Mouse (Mus musculus) kidney, embryonic 16.5 days (tissue): ENCODE data around the gene Trex2. TPM values are rescaled to one million over a fixed set of nuclear protein-coding genes. Genes with fewer than 3 reads are reported as not detected.

ENCODE experiments used
- ATAC-seq: fragments of 200-750 bp; cut with Nextera tagmentation; 2 replicates; pipeline ENCODE4 v1.8.0; 2017; ENCODE audit warnings: moderate TSS enrichment; ENCODE audit not compliant: low FRiP score, low TSS enrichment
- H3K27ac ChIP-seq: fragments of 300-500 bp; sonication (generic); 2 replicates; pipeline ENCODE4 v1.5.1; 2014; ENCODE audit warnings: low read length
- H3K27me3 ChIP-seq: fragments of 300-500 bp; sonication (generic); 2 replicates; pipeline ENCODE4 v1.6.1; 2014; ENCODE audit warnings: low read length, control low read depth, mixed read lengths; ENCODE audit not compliant: insufficient read depth
- H3K36me3 ChIP-seq: fragments of 300-500 bp; sonication (generic); 2 replicates; pipeline ENCODE4 v1.6.1; 2014; ENCODE audit warnings: low read length, control low read depth, mixed read lengths; ENCODE audit not compliant: insufficient read depth
- H3K4me1 ChIP-seq: fragments of 300-500 bp; sonication (generic); 2 replicates; pipeline ENCODE4 v1.6.1; 2014; ENCODE audit warnings: low read length, control low read depth, mixed read lengths; ENCODE audit not compliant: insufficient read depth
- H3K4me2 ChIP-seq: fragments of 300-500 bp; sonication (generic); replicated peaks from 2 replicates; pipeline ENCODE4 v1.6.1; 2014; ENCODE audit warnings: low read depth, low read length
- H3K4me3 ChIP-seq: fragments of 300-500 bp; sonication (generic); 2 replicates; pipeline ENCODE4 v1.5.1; 2014; ENCODE audit warnings: mild to moderate bottlenecking, low read length
- H3K9ac ChIP-seq: fragments of 300-500 bp; sonication (generic); replicated peaks from 2 replicates; pipeline ENCODE4 v1.6.1; 2014; ENCODE audit warnings: low read length
- H3K9me3 ChIP-seq: fragments of 300-500 bp; sonication (generic); 2 replicates; pipeline ENCODE4 v1.6.1; 2016; ENCODE audit warnings: low read length, control low read depth
- WGBS: fragments of 180-500 bp; shearing (Covaris S2); extraction: QIAGEN DNeasy Blood & Tissue Kit; methylation state at CpG from one replicate; pipeline ENCODE4 v1.1.7; 2014; 5-methylcytosine and 5-hydroxymethylcytosine counted together
- polyA plus RNA-seq: library from polyadenylated mRNA; unstranded; fragments of >200 nt; fragmentation: Nextera tagmentation; extraction: Ambion mirVana; gene quantifications from 2 replicates; pipeline ENCODE4 v1.2.1, GENCODE M21; 2015

Trex2 gene
- polyA plus RNA-seq, 1 experiment from 2014 or later = not detected

- WGBS = 77% methylated on average over 1 of the region's 1 CpGs
- Histone ChIP-seq H3K27me3 (peaks cover 13% of the 10 kb centered on the region; the same call in 1 of the 2 replicates), H3K9ac (no peak overlapping the region), H3K4me2 (no peak overlapping the region), H3K27ac (peak overlapping the region; percentile 91), H3K36me3 (no peaks in the 10 kb centered on the region), H3K9me3 (no peaks in the 10 kb centered on the region), H3K4me3 (no peak overlapping the region), H3K4me1 (peaks cover 5% of the 10 kb centered on the region)
- ATAC-seq = no peak
These were observed 40.6 kb upstream of the Trex2 start for GRCm38 (mm10) chrX:73475658-73476256.

GRCm38 (mm10) chrX:73474340-73475165, 39.4 kb upstream of the Trex2 start:
- Histone ChIP-seq H3K9ac (no peak overlapping the region), H3K27ac (peak overlapping the region; percentile 51), H3K27me3 (peaks cover 10% of the 10 kb centered on the region; the same call in 1 of the 2 replicates), H3K4me3 (no peak overlapping the region), H3K4me1 (no peaks in the 10 kb centered on the region; the same call in none of the 2 replicates), H3K4me2 (no peak overlapping the region), H3K9me3 (no peaks in the 10 kb centered on the region), H3K36me3 (no peaks in the 10 kb centered on the region)
- 44% methylated on average over 12 of the region's 12 CpGs for WGBS
- 0 out of 2 replicates have a peak, but pooled peaks have one; percentile 36 for ATAC-seq

- Histone ChIP-seq H3K36me3 (no peaks in the 10 kb centered on the region), H3K4me1 (no peaks in the 10 kb centered on the region; the same call in 1 of the 2 replicates), H3K4me2 (no peak overlapping the region), H3K9me3 (no peaks in the 10 kb centered on the region), H3K4me3 (no peak overlapping the region), H3K27ac (no peak overlapping the region), H3K27me3 (peaks cover 8% of the 10 kb centered on the region; the same call in 1 of the 2 replicates), H3K9ac (no peak overlapping the region)
- ATAC-seq = no peak
- 87% methylated on average over 3 of the region's 3 CpGs for WGBS
These were observed 36.6 kb upstream of the Trex2 start for GRCm38 (mm10) chrX:73471764-73472163.

GRCm38 (mm10) chrX:73468752-73469151, 33.6 kb upstream of the Trex2 start:
- Histone ChIP-seq H3K27ac (0 out of 2 replicates have a peak overlapping the region, but pooled peaks have one; percentile 29), H3K27me3 (peaks cover 8% of the 10 kb centered on the region; the same call in 1 of the 2 replicates), H3K9me3 (no peaks in the 10 kb centered on the region), H3K4me1 (no peaks in the 10 kb centered on the region), H3K9ac (no peak overlapping the region), H3K4me2 (no peak overlapping the region), H3K4me3 (no peak overlapping the region), H3K36me3 (no peaks in the 10 kb centered on the region)
- 50% methylated on average over 1 of the region's 1 CpGs for WGBS
- ATAC-seq = no peak

GRCm38 (mm10) chrX:73468330-73468729, 33.2 kb upstream of the Trex2 start:
- Histone ChIP-seq H3K9ac (no peak overlapping the region), H3K36me3 (no peaks in the 10 kb centered on the region), H3K4me2 (no peak overlapping the region), H3K4me3 (no peak overlapping the region), H3K27ac (0 out of 2 replicates have a peak overlapping the region, but pooled peaks have one; percentile 8), H3K9me3 (no peaks in the 10 kb centered on the region), H3K27me3 (peaks cover 8% of the 10 kb centered on the region; the same call in 1 of the 2 replicates), H3K4me1 (no peaks in the 10 kb centered on the region)
- 76% methylated on average over 3 of the region's 3 CpGs for WGBS
- ATAC-seq = no peak

- WGBS = 71% methylated on average over 4 of the region's 5 CpGs
- Histone ChIP-seq H3K36me3 (no peaks in the 10 kb centered on the region), H3K4me2 (no peak overlapping the region), H3K4me3 (no peak overlapping the region), H3K27ac (peak overlapping the region; percentile 29; the same call in 1 of the 2 replicates), H3K27me3 (peaks cover 8% of the 10 kb centered on the region; the same call in 1 of the 2 replicates), H3K9me3 (no peaks in the 10 kb centered on the region), H3K4me1 (no peaks in the 10 kb centered on the region), H3K9ac (no peak overlapping the region)
- ATAC-seq = no peak
These were observed 32.5 kb upstream of the Trex2 start for GRCm38 (mm10) chrX:73467446-73468241.

- H3K36me3 ChIP-seq = no peaks in the 10 kb centered on the region
- H3K4me2 ChIP-seq = no peak overlapping the region
- ATAC-seq = no peak; the same call in 1 of the 2 replicates
- WGBS = 55% methylated on average over 9 of the region's 9 CpGs
- H3K9me3 ChIP-seq = no peaks in the 10 kb centered on the region
- H3K27ac ChIP-seq = no peak overlapping the region
- peaks cover 5% of the 10 kb centered on the region; the same call in 1 of the 2 replicates for H3K27me3 ChIP-seq
- no peaks in the 10 kb centered on the region for H3K4me1 ChIP-seq
- no peak overlapping the region for H3K4me3 ChIP-seq
- H3K9ac ChIP-seq = no peak overlapping the region
These were observed 30.5 kb upstream of the Trex2 start for GRCm38 (mm10) chrX:73465483-73466186.

GRCm38 (mm10) chrX:73460792-73461191, 25.6 kb upstream of the Trex2 start:
- Histone ChIP-seq H3K4me3 (no peak overlapping the region), H3K36me3 (no peaks in the 10 kb centered on the region), H3K9me3 (no peaks in the 10 kb centered on the region), H3K9ac (no peak overlapping the region), H3K27me3 (no peaks in the 10 kb centered on the region; the same call in 1 of the 2 replicates), H3K4me1 (no peaks in the 10 kb centered on the region), H3K4me2 (no peak overlapping the region), H3K27ac (no peak overlapping the region)
- ATAC-seq = no peak
- WGBS = 74% methylated on average over 4 of the region's 4 CpGs

GRCm38 (mm10) chrX:73458877-73459392, 23.8 kb upstream of the Trex2 start, which contains the start of gene Haus7:
Gene Haus7, minus strand, starts transcription at chrX:73459044.
- Histone ChIP-seq H3K4me3 (peak within 1 kb of the TSS; percentile 62), H3K9ac (peak within 1 kb of the TSS; percentile 70), H3K27ac (no peak within 1 kb of the TSS; the same call in 1 of the 2 replicates), H3K4me1 (no peaks in the 10 kb centered on the region), H3K4me2 (peak within 1 kb of the TSS; percentile 57), H3K36me3 (no peaks in the 10 kb centered on the region), H3K27me3 (no peaks in the 10 kb centered on the region; the same call in 1 of the 2 replicates), H3K9me3 (no peaks in the 10 kb centered on the region)
- peak; percentile 100 for ATAC-seq
- WGBS = 24% methylated on average over 26 of the region's 26 CpGs
